Mouse (Mus musculus): ENCODE measurements around the gene Troap. TPM values are rescaled to one million over a fixed set of nuclear protein-coding genes. Genes with fewer than 3 reads are reported as not detected.
"Not testable (repeated sequence)": the region's sequence is repeated elsewhere in the genome, so short reads cannot be mapped to it uniquely, and the experiment has no call there.

Gene Troap
- total and polyA plus RNA-seq, 2 experiments from 2014 or later = 4.5 to 10.5 TPM

DNA sequence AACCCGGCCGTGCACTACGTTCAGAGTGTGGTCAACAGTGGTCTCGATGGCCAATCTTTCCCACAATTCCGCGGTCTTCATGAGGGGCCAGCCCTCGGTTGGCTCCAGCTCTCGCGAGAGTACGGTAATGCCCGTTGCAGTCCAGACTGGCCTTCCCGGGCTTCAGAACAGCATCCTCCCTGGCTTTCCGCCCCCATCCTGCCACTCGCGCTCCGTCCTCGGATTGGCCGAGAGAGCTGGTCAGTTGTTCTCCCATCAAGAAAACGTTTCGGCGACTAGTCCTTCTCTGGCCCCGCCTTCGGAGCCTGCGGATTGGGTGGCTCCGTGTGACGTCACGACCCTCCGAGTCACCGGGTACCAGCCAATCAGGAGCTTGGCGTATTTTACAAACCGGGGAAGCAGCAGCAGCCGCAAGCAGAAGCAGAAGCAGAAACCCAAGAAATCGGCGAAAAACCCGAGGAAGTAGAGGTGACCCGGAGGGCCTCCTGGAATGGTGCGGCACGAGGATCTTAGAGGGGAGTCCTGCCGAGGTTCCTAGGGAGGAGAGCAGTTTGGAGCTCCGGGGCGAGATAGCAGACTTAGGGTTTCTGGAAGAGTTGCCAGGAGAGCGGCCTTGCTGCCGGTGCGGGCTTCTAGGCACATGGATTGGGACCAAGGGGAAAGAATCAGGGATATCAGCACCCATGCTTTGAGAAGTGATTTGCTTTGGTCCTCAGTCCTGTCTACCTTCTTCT, 392 bp downstream of the Troap start:
- WGBS = under 1% methylated on average over 44 of the region's 44 CpGs
- H3K27ac ChIP-seq = peak overlapping the region; percentile 97

GRCm38 (mm10) chr15:99076011-99076410, 1.6 kb downstream of the Troap start:
- H3K36me3 ChIP-seq (ENCODE audit: insufficient read depth, low read length); H3K9me3 ChIP-seq (ENCODE audit: low read length); ATAC-seq; H3K4me3 ChIP-seq (ENCODE audit: low read length); H3K27me3 ChIP-seq (ENCODE audit: insufficient read depth, low read length); H3K9ac ChIP-seq (replicated peaks; ENCODE audit: low read length); H3K27ac ChIP-seq; H3K4me2 ChIP-seq (ENCODE audit: low read depth, low read length); DNase-seq (ENCODE audit: low spot score): not testable (repeated sequence)
- WGBS = 97% methylated on average over 3 of the region's 3 CpGs
- H3K4me1 ChIP-seq (ENCODE audit: insufficient read depth, low read length) = peaks cover 12% of the 10 kb centered on the region

More for the DNA sequence above, 392 bp downstream of the Troap start:
- peak; percentile 99 for DNase-seq (ENCODE audit: low spot score)
- no peak for TF ChIP-seq CTCF (IDR thresholded peaks at IDR 0.05; ENCODE audit: low read depth)
- H3K9ac ChIP-seq (replicated peaks; ENCODE audit: low read length) = peak overlapping the region; percentile 72
- peak; percentile 100 for ATAC-seq
- H3K9me3 ChIP-seq (ENCODE audit: low read length) = no peaks in the 10 kb centered on the region
- no peaks in the 10 kb centered on the region for H3K36me3 ChIP-seq (ENCODE audit: insufficient read depth, low read length)
- H3K27me3 ChIP-seq (ENCODE audit: insufficient read depth, low read length) = no peaks in the 10 kb centered on the region
- peak overlapping the region; percentile 65 for H3K4me2 ChIP-seq (ENCODE audit: low read depth, low read length)
- peaks cover 12% of the 10 kb centered on the region for H3K4me1 ChIP-seq (ENCODE audit: insufficient read depth, low read length)
- peak overlapping the region; percentile 38 for H3K4me3 ChIP-seq (ENCODE audit: low read length)

- H3K9me3 ChIP-seq (ENCODE audit: low read length) = no peaks in the 10 kb centered on the region
- 75% methylated on average over 15 of the region's 15 CpGs for WGBS
- no peak overlapping the region for H3K4me3 ChIP-seq (ENCODE audit: low read length)
- no peak overlapping the region for H3K4me2 ChIP-seq (ENCODE audit: low read depth, low read length)
- ATAC-seq = no peak
- no peak for DNase-seq (ENCODE audit: low spot score)
- H3K27me3 ChIP-seq (ENCODE audit: insufficient read depth, low read length) = no peaks in the 10 kb centered on the region
- H3K4me1 ChIP-seq (ENCODE audit: insufficient read depth, low read length) = peaks cover 12% of the 10 kb centered on the region
- H3K27ac ChIP-seq = no peak overlapping the region
- no peak overlapping the region for H3K9ac ChIP-seq (replicated peaks; ENCODE audit: low read length)
- no peak for TF ChIP-seq CTCF (IDR thresholded peaks at IDR 0.05; ENCODE audit: low read depth)
- no peaks in the 10 kb centered on the region for H3K36me3 ChIP-seq (ENCODE audit: insufficient read depth, low read length)
Measured at GRCm38 (mm10) chr15:99078181-99078910, 4.0 kb downstream of the Troap start.

DNA sequence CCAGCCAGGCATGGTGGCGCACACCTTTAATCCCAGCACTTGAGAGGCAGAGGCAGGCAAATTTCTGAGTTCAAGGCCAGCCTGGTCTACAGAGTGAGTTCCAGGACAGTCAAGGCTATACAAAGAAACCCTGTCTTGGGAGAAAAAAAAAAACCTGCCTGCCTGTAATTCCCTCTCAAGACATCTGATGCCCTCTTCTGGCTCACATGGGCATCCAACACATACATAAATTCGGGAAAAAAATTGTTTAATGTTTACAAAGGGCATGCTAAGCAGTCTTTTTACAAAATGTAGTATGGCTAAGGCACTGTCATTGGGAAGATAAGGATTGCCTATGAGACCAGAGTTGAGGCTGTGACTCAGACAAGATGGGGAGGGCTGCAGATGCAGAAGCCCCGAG, 5.4 kb downstream of the Troap start:
- no peak for ATAC-seq
- no peak overlapping the region for H3K9ac ChIP-seq (replicated peaks; ENCODE audit: low read length)
- 84% methylated on average over 3 of the region's 3 CpGs for WGBS

DNA sequence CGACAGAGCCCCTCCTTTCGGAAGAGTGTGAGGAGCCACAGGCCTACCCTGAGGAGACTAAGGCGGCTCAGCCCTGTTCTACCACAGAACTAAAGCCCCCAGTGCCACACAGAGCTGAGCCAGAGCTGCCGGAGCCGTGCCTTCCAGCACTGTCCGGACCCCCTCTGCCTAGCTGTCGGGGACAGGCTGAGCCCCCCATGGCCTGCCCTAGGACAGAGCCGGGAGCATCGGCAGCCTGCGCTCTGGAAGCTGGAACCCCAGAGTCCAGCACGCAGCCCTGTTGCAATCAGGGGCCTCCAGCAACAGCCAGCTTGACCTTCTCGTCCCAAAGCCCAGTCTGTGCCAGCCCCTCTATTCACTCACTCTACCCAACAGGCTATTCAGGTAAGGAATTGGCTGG, 7.9 kb downstream of the Troap start:
- Histone ChIP-seq H3K36me3 (ENCODE audit: insufficient read depth, low read length) (no peaks in the 10 kb centered on the region), H3K9me3 (ENCODE audit: low read length) (no peaks in the 10 kb centered on the region), H3K9ac (replicated peaks; ENCODE audit: low read length) (no peak overlapping the region), H3K4me2 (ENCODE audit: low read depth, low read length) (no peak overlapping the region), H3K4me3 (ENCODE audit: low read length) (no peak overlapping the region), H3K27me3 (ENCODE audit: insufficient read depth, low read length) (peaks cover 19% of the 10 kb centered on the region), H3K27ac (no peak overlapping the region), H3K4me1 (ENCODE audit: insufficient read depth, low read length) (no peaks in the 10 kb centered on the region)
- ATAC-seq (no peak), DNase-seq (ENCODE audit: low spot score) (no peak)
- no peak for TF ChIP-seq CTCF (IDR thresholded peaks at IDR 0.05; ENCODE audit: low read depth)
- 92% methylated on average over 12 of the region's 12 CpGs for WGBS

More for the DNA sequence above, 5.4 kb downstream of the Troap start:
- Histone ChIP-seq H3K4me1 (ENCODE audit: insufficient read depth, low read length) (peaks cover 8% of the 10 kb centered on the region), H3K36me3 (ENCODE audit: insufficient read depth, low read length) (no peaks in the 10 kb centered on the region), H3K4me2 (ENCODE audit: low read depth, low read length) (no peak overlapping the region), H3K27me3 (ENCODE audit: insufficient read depth, low read length) (no peaks in the 10 kb centered on the region), H3K4me3 (ENCODE audit: low read length) (no peak overlapping the region), H3K9me3 (ENCODE audit: low read length) (no peaks in the 10 kb centered on the region), H3K27ac (no peak overlapping the region)
- TF ChIP-seq CTCF (IDR thresholded peaks at IDR 0.05; ENCODE audit: low read depth) = peak; percentile 11; the same call in 1 of the 2 replicates
- DNase-seq (ENCODE audit: low spot score) = no peak

DNA sequence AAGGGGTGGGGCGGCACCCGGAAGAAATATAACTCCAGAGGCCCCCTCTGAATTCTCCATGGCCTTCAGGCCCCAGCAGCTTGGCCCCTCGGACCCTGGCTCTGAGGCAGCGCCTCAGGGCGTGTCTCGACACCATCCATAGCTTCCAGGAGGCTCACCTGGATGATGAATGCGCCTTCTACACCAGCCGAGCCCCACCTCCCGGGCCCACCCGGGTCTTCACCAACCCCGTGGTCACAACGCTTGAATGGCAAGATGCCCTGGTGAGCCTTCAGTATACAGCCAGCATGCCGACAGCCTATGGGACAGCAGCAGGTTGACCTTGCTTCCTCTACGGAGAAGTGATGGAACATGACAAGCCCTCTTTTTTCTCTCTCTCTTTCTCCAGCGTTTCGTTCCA, 8.5 kb downstream of the Troap start:
- H3K27ac ChIP-seq = no peak overlapping the region
- no peak overlapping the region for H3K4me3 ChIP-seq (ENCODE audit: low read length)
- no peaks in the 10 kb centered on the region for H3K36me3 ChIP-seq (ENCODE audit: insufficient read depth, low read length)
- H3K9ac ChIP-seq (replicated peaks; ENCODE audit: low read length) = no peak overlapping the region
- peaks cover 24% of the 10 kb centered on the region for H3K27me3 ChIP-seq (ENCODE audit: insufficient read depth, low read length)
- no peak overlapping the region for H3K4me2 ChIP-seq (ENCODE audit: low read depth, low read length)
- no peak for DNase-seq (ENCODE audit: low spot score)
- TF ChIP-seq CTCF (IDR thresholded peaks at IDR 0.05; ENCODE audit: low read depth) = no peak
- no peaks in the 10 kb centered on the region for H3K4me1 ChIP-seq (ENCODE audit: insufficient read depth, low read length)
- 88% methylated on average over 16 of the region's 16 CpGs for WGBS
- no peak for ATAC-seq
- H3K9me3 ChIP-seq (ENCODE audit: low read length) = no peaks in the 10 kb centered on the region

DNA sequence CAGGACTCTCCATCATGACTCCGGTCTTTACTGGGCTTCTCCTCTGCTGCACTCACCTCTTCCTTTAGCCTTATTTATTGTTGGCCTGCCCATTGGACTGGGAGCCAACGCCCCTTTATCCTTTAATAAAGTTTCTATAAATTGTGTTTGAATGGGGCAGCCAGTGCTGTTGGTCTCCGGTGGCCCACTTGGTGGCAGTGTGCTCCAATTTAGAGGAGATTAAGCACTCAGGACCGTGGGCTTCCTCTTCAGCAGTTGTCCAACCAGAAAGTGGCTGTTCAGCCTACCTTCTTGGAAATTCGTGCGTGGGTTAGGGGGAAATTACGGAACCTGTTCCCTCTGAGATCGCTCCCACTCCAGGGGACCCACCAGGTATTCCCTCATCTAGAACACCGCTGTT, 8.9 kb downstream of the Troap start:
- Histone ChIP-seq H3K27ac (no peak overlapping the region), H3K4me1 (ENCODE audit: insufficient read depth, low read length) (no peaks in the 10 kb centered on the region), H3K9me3 (ENCODE audit: low read length) (no peaks in the 10 kb centered on the region), H3K4me3 (ENCODE audit: low read length) (no peak overlapping the region), H3K9ac (replicated peaks; ENCODE audit: low read length) (no peak overlapping the region), H3K4me2 (ENCODE audit: low read depth, low read length) (no peak overlapping the region), H3K36me3 (ENCODE audit: insufficient read depth, low read length) (no peaks in the 10 kb centered on the region), H3K27me3 (ENCODE audit: insufficient read depth, low read length) (peaks cover 29% of the 10 kb centered on the region)
- no peak; the same call in 1 of the 2 replicates for ATAC-seq
- DNase-seq (ENCODE audit: low spot score) = peak; percentile 71
- WGBS = 68% methylated on average over 9 of the region's 9 CpGs
- TF ChIP-seq CTCF (IDR thresholded peaks at IDR 0.05; ENCODE audit: low read depth) = peak; percentile 77

All from hindbrain, postnatal 0 days (tissue).